Mouse (Mus musculus): ENCODE results near the gene Kcnn4. TPM values are rescaled to one million over a fixed set of nuclear protein-coding genes. Genes with fewer than 3 reads are reported as not detected.
"Not testable (repeated sequence)": the region's sequence is repeated elsewhere in the genome, so short reads cannot be mapped to it uniquely, and the experiment has no call there.

The Kcnn4 gene
- polyA plus RNA-seq, 1 experiment from 2014 or later = 2.9 TPM

DNA sequence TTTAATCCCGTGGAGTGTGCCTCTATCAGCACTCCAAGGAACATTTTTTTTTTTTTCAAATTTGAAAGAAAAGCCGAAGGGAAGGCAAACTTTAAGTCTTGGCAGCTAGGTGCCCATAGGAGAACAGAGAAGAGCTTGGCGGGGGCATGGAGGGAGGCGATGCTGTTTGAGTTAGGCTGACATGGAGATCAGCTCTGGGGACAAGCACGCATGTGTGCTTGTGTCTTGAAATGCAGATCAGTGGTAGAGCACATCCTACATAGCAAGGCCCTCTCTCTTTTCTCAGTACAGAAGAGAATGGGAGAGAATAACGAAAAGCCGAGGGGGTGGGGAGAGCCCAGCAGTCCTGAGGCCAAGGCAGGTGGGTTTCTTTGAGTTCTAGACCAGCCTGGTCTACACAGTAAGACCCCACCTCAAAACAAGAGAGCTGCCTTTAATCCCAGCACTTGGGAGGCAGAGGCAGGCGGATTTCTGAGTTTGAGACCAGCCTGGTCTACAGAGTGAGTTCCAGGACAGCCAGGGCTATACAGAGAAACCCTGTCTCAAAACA, 28.4 kb downstream of the Kcnn4 start:
- 95% methylated on average over 8 of the region's 8 CpGs for WGBS
- Histone ChIP-seq H3K4me2 (no peak overlapping the region), H3K4me1 (replicated peaks) (peaks cover 13% of the 10 kb centered on the region), H3K9me3 (no peaks in the 10 kb centered on the region), H3K36me3 (peaks cover 3% of the 10 kb centered on the region; the same call in 1 of the 2 replicates), H3K9ac (no peak overlapping the region), H3K27me3 (no peaks in the 10 kb centered on the region), H3K27ac (replicated peaks) (no peak overlapping the region), H3K4me3 (no peak overlapping the region)
- no peak for ATAC-seq (ENCODE audit: low FRiP score, low read depth)

DNA sequence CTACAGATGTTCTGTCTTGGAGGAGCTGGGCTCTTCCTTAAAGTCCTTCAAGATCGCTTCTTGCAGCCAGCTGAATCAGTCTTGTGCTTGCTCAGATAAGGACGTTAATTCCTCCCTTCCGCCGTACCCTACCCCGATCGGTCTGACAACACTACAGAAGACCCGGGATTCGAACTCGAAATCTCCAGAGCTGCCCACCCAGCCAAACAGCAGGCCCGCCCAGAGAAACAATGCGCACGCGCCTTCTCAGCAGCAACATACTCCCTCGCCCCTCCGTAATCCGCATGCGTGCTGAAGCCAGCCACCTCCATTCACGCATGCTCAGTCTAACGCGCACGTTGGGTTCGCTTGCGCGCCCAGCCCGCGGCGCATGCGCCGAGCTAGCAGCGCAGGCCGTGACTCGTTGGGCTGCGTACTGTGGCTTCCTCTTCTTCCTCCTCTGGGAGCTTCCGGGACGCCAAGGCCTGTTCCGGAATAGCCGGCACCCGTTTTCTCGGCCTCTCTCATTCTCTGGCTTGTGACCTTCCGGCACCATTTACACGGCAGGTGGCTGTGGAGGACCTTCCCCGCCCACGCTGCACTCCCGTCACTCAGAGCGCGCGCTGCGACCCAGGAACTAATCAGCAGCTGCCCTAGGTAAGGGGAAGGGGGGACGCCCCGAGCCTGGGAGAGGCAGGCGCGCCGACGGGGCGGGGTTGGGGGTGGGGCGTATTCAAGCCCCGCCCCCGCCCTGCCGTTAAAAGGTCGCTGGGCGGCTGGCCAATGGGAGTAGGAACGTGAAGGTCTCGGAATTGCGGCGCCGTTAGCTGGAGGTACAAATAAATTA, 29.4 kb downstream of the Kcnn4 start, which contains the start of gene Smg9:
Gene Smg9 (plus strand): TSS at position 364 of the 826 bp plus-strand sequence.
- peaks cover 4% of the 10 kb centered on the region for H3K36me3 ChIP-seq
- peak within 1 kb of the TSS; percentile 53 for H3K4me3 ChIP-seq
- WGBS = 4% methylated on average over 66 of the region's 66 CpGs
- no peaks in the 10 kb centered on the region for H3K27me3 ChIP-seq
- no peaks in the 10 kb centered on the region for H3K9me3 ChIP-seq
- peaks cover 13% of the 10 kb centered on the region for H3K4me1 ChIP-seq (replicated peaks)
- peak within 1 kb of the TSS; percentile 54 for H3K9ac ChIP-seq
- H3K27ac ChIP-seq (replicated peaks) = peak within 1 kb of the TSS; percentile 96
- peak within 1 kb of the TSS; percentile 54 for H3K4me2 ChIP-seq
- peak; percentile 95 for ATAC-seq (ENCODE audit: low FRiP score, low read depth)

DNA sequence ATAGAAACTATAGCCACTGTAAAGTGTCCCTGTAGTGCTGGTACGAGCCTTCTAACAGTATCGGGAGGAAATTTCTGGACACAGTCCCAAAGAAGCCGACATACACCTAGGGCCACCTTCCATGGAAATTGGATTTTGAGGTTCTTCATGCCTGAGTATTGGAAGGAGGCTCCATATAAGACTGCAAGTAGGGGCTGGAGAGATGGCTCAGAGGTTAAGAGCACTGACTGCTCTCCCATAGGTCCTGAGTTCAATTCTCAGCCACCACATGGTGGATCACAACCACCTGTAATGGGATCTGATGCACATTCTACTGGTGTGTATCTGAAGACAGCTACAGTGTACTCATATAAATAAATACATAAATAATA, 30.0 kb downstream of the Kcnn4 start:
- H3K4me2 ChIP-seq = peak overlapping the region; percentile 54
- 11% methylated on average over 3 of the region's 3 CpGs for WGBS
- H3K27me3 ChIP-seq = no peaks in the 10 kb centered on the region
- no peaks in the 10 kb centered on the region for H3K9me3 ChIP-seq
- H3K27ac ChIP-seq (replicated peaks) = peak overlapping the region; percentile 96
- H3K4me1 ChIP-seq (replicated peaks) = peaks cover 13% of the 10 kb centered on the region
- peaks cover 10% of the 10 kb centered on the region for H3K36me3 ChIP-seq
- H3K9ac ChIP-seq = peak overlapping the region; percentile 54
- H3K4me3 ChIP-seq = peak overlapping the region; percentile 53
- no peak; the same call in 1 of the 2 replicates for ATAC-seq (ENCODE audit: low FRiP score, low read depth)

DNA sequence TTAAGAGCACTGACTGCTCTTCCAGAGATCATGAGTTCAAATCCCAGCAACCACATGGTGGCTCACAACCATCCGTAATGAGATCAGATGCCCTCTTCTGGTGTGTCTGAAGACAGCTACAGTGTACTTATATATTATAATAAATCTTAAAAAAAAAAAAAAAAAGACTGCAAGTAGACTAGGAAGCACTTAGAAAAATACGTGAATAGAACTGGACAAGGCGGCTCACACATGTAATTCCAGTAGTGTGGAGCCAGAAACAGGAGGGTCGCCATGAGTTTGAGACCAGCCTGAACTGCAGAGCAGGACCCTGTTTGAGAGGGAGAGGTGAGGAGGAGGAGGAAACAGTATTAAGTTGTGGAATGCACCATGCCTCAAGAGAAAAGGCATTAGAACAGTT, 30.4 kb downstream of the Kcnn4 start:
- not testable (repeated sequence) for H3K27ac ChIP-seq (replicated peaks); ATAC-seq (ENCODE audit: low FRiP score, low read depth); H3K27me3 ChIP-seq; H3K9me3 ChIP-seq; H3K9ac ChIP-seq
- 92% methylated on average over 4 of the region's 4 CpGs for WGBS
- Histone ChIP-seq H3K36me3 (peaks cover 14% of the 10 kb centered on the region), H3K4me3 (peak overlapping the region; percentile 53), H3K4me1 (replicated peaks) (peaks cover 13% of the 10 kb centered on the region), H3K4me2 (peak overlapping the region; percentile 54)

DNA sequence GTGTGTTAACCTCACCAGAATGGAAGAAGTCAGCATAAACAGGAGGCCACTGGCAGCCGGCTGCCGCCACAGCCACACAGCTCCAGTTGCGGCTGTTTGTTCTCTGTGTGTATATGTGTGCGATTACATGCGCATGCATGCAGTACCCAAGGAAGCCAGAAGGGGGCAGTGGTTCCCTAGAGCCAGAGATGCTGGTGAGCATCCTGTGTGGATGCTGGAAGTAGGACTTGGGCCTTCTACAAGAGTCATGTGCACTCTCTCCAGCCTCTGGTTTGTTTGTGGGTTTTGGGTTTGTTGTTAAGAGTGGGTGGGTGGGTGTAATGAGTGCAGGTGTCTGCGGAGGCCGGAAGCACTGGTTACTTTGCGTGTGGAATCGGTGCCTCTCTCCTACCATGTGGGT, 32.8 kb downstream of the Kcnn4 start:
- Histone ChIP-seq H3K27ac (replicated peaks) (no peak overlapping the region), H3K27me3 (no peaks in the 10 kb centered on the region), H3K4me1 (replicated peaks) (peaks cover 19% of the 10 kb centered on the region), H3K36me3 (peaks cover 17% of the 10 kb centered on the region), H3K4me2 (no peak overlapping the region), H3K9me3 (no peaks in the 10 kb centered on the region), H3K4me3 (no peak overlapping the region), H3K9ac (no peak overlapping the region)
- 98% methylated on average over 9 of the region's 9 CpGs for WGBS
- ATAC-seq (ENCODE audit: low FRiP score, low read depth) = no peak

DNA sequence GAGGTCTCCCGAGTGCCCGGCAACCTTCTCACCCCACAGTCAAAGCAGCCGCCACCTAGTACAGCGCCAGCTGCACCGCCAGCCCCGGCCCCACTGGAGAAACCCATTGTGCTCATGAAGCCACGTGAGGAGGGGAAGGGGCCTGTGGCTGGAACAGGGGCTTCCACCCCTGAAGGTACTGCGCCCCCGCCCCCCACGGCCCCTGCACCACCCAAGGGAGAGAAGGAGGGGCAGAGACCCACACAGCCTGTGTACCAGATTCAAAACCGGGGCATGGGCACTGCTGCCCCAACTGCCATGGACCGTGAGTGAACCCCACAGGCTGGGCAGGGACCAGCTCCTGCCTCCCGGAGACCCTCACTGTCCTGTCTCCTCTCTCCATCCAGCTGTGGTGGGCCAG, 35.6 kb downstream of the Kcnn4 start:
- H3K27me3 ChIP-seq = no peaks in the 10 kb centered on the region
- no peak overlapping the region for H3K4me3 ChIP-seq
- 0 out of 2 replicates have a peak, but pooled peaks have one; percentile 27 for ATAC-seq (ENCODE audit: low FRiP score, low read depth)
- H3K4me1 ChIP-seq (replicated peaks) = peaks cover 18% of the 10 kb centered on the region
- H3K36me3 ChIP-seq = peaks cover 17% of the 10 kb centered on the region
- H3K27ac ChIP-seq (replicated peaks) = no peak overlapping the region
- no peak overlapping the region for H3K9ac ChIP-seq
- no peaks in the 10 kb centered on the region for H3K9me3 ChIP-seq
- H3K4me2 ChIP-seq = no peak overlapping the region
- 88% methylated on average over 10 of the region's 13 CpGs for WGBS

DNA sequence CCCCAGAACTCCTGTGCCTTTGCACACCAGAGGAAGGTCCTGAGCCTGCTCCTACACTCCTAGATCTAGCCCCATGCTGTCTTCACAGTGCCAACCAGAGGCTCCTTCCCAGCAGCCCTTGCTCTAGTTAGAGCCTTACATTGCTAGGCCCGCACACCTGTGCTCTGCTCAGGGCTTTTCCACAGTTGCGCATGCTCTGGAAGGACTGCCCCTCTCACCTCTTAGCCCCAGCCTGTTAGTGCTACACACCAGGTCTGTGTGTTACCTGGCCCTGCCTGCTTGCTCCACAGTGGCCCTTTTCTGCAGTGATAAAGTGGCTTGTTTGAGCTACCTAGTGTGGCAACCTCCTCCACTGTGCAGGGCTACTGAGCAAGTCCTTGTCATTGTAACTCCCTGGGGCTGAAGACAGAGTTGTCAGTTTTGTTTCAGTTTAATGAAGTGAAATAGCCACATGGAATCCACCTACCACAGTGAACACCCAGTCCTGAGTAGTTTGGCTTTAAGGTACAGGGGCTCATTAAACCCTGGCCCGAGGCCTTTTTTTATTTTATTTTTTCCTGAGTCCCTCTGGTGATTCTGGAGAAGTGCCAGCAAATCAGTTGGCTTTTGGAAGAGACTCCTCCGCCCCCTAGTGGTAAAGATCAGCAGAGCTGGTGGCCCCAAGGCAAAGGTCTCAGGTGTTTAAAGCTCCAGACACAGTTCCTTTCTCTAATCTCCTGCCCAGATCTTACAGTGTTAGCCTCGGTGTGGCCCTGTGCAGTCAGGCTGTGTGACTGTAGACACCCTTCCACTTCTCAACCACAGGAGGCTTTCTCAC, 36.7 kb downstream of the Kcnn4 start:
- Histone ChIP-seq H3K4me3 (no peak overlapping the region), H3K27ac (replicated peaks) (no peak overlapping the region), H3K36me3 (peaks cover 17% of the 10 kb centered on the region), H3K27me3 (no peaks in the 10 kb centered on the region), H3K9me3 (no peaks in the 10 kb centered on the region), H3K4me2 (no peak overlapping the region), H3K4me1 (replicated peaks) (peaks cover 8% of the 10 kb centered on the region), H3K9ac (0 out of 2 replicates have a peak overlapping the region, but pooled peaks have one; percentile 2)
- 44% methylated on average over 5 of the region's 5 CpGs for WGBS
- no peak for ATAC-seq (ENCODE audit: low FRiP score, low read depth)

DNA sequence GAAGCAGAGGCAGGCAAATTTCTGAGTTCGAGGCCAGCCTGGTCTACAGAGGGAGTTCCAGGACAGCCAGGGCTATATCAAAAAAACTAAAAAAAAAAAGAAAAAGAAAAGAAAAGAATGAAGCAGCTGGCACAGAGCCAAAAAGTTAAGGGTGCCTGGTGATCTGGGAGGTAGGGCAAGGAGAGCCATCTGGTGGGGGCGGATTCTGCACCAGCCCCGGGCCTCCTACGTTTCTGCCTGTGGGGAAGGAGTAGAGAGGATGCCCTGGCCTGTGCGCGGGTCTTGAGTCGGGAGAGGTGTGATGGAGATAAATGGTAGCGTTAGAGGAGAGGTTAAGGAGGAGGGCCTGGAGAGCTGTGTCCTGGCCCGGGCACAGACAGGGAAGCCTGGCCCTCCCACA, 38.1 kb downstream of the Kcnn4 start:
- H3K4me2 ChIP-seq = no peak overlapping the region
- H3K4me3 ChIP-seq = no peak overlapping the region
- H3K9me3 ChIP-seq = no peaks in the 10 kb centered on the region
- ATAC-seq (ENCODE audit: low FRiP score, low read depth) = no peak
- H3K9ac ChIP-seq = no peak overlapping the region
- WGBS = 89% methylated on average over 9 of the region's 9 CpGs
- no peak overlapping the region for H3K27ac ChIP-seq (replicated peaks)
- peaks cover 6% of the 10 kb centered on the region for H3K4me1 ChIP-seq (replicated peaks)
- peaks cover 14% of the 10 kb centered on the region for H3K36me3 ChIP-seq
- no peaks in the 10 kb centered on the region for H3K27me3 ChIP-seq

DNA sequence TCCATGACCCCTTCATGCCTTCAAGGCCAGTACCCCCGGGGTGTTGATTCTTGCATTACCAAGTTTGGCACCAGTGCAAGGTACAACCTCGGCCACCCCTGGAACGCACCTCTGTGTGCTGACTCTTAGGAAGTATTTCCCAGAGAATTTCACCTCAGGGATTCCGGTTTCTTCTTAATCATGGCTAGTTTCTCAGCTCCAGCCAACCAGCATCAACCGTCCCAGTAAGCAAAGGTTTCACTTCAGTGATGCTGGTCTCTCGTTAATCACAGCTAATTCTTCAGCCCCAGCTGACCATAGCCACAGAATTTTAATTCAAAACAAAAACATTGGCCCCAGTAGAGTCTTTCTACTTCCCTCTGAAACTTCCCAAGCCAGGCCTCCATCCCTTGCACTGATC, 40.1 kb downstream of the Kcnn4 start:
- Histone ChIP-seq H3K4me1 (replicated peaks) (peaks cover 6% of the 10 kb centered on the region), H3K9ac (no peak overlapping the region), H3K27ac (replicated peaks) (no peak overlapping the region), H3K4me3 (no peak overlapping the region), H3K36me3 (peaks cover 7% of the 10 kb centered on the region; the same call in 1 of the 2 replicates), H3K27me3 (no peaks in the 10 kb centered on the region), H3K4me2 (no peak overlapping the region), H3K9me3 (no peaks in the 10 kb centered on the region)
- no peak for ATAC-seq (ENCODE audit: low FRiP score, low read depth)
- WGBS = 94% methylated on average over 6 of the region's 6 CpGs

DNA sequence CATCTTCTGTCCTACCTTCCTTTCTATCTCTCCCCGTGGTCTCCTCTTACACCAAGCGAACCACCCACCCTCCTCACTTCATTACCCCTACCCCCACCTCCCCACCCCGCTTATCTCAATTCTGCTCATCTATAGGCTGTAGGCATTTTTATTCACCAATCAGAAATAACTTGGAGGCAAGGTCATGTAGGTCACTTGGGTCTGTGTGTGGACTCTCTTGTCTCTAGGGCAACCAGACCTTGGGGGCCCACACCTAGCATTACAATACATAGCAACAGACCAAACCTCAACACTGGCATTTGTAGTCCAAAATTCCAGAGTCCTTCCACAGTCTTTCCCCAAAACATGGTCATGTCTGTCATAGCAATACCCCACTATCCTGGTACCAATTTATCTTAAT, 40.8 kb downstream of the Kcnn4 start:
- H3K9me3 ChIP-seq = no peaks in the 10 kb centered on the region
- H3K9ac ChIP-seq = no peak overlapping the region
- no peaks in the 10 kb centered on the region for H3K27me3 ChIP-seq
- no peak for ATAC-seq (ENCODE audit: low FRiP score, low read depth)
- no peak overlapping the region for H3K27ac ChIP-seq (replicated peaks)
- peaks cover under 1% of the 10 kb centered on the region; the same call in 1 of the 2 replicates for H3K36me3 ChIP-seq
- H3K4me1 ChIP-seq (replicated peaks) = peaks cover 6% of the 10 kb centered on the region
- no peak overlapping the region for H3K4me2 ChIP-seq
- 75% methylated on average over 3 of the region's 3 CpGs for WGBS
- H3K4me3 ChIP-seq = no peak overlapping the region

DNA sequence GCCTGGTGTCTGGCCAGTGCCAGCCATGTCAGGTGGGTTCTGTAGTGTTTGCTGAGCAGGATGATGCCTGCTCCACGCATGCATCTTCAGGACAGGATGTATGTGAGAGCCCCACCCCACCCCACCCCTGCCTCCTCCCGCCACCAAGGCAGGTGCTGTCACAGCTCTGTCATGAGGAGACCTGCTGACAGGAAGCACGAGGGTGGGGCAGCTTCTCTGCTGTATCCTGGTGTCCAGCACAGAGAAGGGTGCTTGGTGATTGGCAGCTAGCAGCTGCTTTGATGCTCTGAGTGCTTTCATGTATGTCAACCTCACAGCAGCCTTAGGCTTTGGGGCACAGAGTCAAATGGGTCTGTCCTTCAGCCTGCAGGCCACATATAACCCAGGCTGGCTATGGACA, 43.6 kb downstream of the Kcnn4 start:
- 86% methylated on average over 3 of the region's 3 CpGs for WGBS
- Histone ChIP-seq H3K36me3 (peaks cover 5% of the 10 kb centered on the region; the same call in 1 of the 2 replicates), H3K9me3 (no peaks in the 10 kb centered on the region), H3K9ac (no peak overlapping the region), H3K4me1 (replicated peaks) (no peaks in the 10 kb centered on the region), H3K27ac (replicated peaks) (no peak overlapping the region), H3K4me2 (no peak overlapping the region), H3K27me3 (no peaks in the 10 kb centered on the region), H3K4me3 (no peak overlapping the region)
- ATAC-seq (ENCODE audit: low FRiP score, low read depth) = no peak

DNA sequence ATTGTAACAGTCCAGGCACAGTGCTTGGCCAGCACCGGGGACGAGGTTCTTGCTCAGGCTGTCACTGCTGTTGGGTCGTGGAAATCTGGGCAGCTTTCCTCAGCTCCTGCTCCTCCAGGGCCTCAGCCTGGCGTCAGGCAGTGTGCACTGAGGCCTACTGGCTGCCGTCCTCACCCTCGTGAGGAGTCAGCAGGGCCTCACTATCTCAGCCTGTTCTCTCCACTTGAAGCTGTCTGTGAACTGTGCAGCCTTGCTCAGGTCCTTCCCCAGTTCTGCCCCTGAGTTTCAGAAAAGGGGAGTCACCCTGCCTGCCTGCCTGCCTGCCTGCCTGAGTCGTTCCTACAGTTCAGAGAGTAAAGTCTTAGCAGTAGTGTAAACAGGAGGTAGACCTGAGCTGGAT, 45.2 kb downstream of the Kcnn4 start:
- no peak overlapping the region for H3K27ac ChIP-seq (replicated peaks)
- peaks cover 5% of the 10 kb centered on the region; the same call in 1 of the 2 replicates for H3K36me3 ChIP-seq
- peaks cover 6% of the 10 kb centered on the region; the same call in 1 of the 2 replicates for H3K4me1 ChIP-seq (replicated peaks)
- no peaks in the 10 kb centered on the region for H3K9me3 ChIP-seq
- H3K9ac ChIP-seq = no peak overlapping the region
- H3K4me2 ChIP-seq = no peak overlapping the region
- ATAC-seq (ENCODE audit: low FRiP score, low read depth) = no peak
- 76% methylated on average over 7 of the region's 7 CpGs for WGBS
- no peak overlapping the region for H3K4me3 ChIP-seq
- no peaks in the 10 kb centered on the region for H3K27me3 ChIP-seq
